Mouse (Mus musculus): ENCODE measurements around the gene Zfp511.
A peak's percentile ranks its signal among the peaks of the same experiment; 100 is the strongest.

Gene Zfp511

GRCm38 (mm10) chr7:140036281-140037170 lies at the start of gene Zfp511, which contains the start of gene Tubgcp2:
Gene Zfp511, plus strand, starts transcription at chr7:140036391.
Gene Tubgcp2, minus strand, starts transcription at chr7:140036669.
- DNase-seq (ENCODE audit: low spot score), result peak; percentile 95

- no peak for DNase-seq (ENCODE audit: low spot score)
Observed at GRCm38 (mm10) chr7:139988272-139988671, 47.9 kb upstream of the Zfp511 start.

- no peak for DNase-seq (ENCODE audit: low spot score)
Observed at GRCm38 (mm10) chr7:139990864-139991394, 45.3 kb upstream of the Zfp511 start.

GRCm38 (mm10) chr7:139992406-139992805 lies 43.8 kb upstream of the Zfp511 start, which contains the start of gene Adam8:
Gene Adam8, minus strand, starts transcription at chr7:139992562.
- no peak for DNase-seq (ENCODE audit: low spot score)

- DNase-seq (ENCODE audit: low spot score), result no peak
Observed at GRCm38 (mm10) chr7:139993532-139993931, 42.7 kb upstream of the Zfp511 start.

DNA sequence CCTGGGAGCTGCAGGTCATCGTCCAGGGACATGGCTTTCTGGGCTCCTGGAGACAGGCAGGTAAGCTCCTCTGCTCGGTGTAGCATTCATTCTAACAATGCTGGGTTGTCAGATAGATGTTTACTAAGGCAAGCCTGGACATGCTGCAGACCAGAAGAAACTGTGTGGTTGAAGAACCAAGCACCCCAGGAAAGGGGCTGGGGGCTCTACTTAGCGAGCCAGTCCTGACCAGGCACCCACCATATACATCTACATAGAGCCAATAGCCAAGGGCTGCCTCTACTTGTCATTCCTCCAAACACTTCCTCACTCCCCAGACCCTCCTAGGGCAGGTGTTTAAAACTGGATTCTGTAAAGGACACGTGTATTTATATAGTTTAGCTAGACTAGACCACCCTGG lies 42.0 kb upstream of the Zfp511 start:
- DNase-seq (ENCODE audit: low spot score), result no peak

- DNase-seq (ENCODE audit: low spot score), result peak; percentile 85
Observed at GRCm38 (mm10) chr7:139994676-139995075, 41.5 kb upstream of the Zfp511 start.

GRCm38 (mm10) chr7:139998691-139999350 lies 37.4 kb upstream of the Zfp511 start:
- no peak for DNase-seq (ENCODE audit: low spot score)

GRCm38 (mm10) chr7:140001086-140001740 lies 35.0 kb upstream of the Zfp511 start:
- DNase-seq (ENCODE audit: low spot score), result no peak

DNA sequence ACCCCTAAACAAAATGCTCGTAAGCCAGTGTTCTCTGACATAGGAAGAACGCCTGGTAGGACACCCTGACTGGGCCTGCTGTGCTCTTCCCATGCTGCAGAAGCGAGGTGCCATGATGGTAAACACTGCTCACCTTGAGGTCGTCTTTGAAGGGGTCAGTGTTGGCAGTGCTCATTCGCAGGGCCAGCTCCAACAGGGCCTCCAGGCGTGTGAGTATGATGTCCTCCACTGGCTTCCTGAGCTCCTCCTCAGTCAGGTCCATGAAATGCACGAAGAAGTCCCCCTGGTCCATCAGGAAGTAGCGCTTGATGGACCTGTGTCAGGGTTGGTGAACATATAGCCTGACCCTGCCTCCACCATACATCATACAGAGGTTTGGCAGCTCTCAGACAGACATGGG lies 31.5 kb upstream of the Zfp511 start:
- DNase-seq (ENCODE audit: low spot score), result no peak

DNA sequence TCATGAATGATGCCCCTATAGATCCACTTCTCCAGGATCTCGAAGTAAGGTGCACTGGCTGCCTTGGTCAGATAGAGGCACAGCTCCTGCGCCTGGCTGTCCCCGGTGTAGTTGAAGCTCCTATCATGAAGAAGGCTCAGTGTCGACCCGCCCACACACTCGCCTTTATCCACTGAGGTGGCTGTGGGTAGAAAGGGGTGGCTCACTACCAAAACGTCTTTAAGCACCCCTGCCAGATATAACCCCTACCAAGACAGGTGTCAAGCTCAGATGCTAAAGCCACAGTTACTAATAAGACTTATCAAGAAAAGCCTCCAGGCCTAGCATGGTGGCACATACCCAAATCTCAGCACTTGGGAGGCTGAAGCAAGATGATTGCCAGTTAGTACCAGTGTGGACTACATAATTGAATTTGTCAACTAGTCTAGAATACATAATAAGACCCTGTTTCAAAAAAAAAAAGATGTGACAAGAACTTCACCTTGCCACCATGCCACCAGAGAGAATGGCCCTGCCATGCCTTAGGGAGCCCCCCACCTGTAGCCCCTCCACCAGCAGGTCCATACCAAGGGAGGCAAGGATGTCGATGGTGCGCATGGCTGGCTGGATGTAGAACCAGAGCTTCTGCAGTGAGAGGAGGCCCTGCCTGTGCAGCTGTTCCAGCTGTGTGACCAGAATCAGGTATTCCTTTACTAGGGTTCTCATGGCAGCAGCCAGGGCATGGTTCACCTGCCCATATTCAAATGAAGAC lies 29.2 kb upstream of the Zfp511 start:
- DNase-seq (ENCODE audit: low spot score), result no peak

GRCm38 (mm10) chr7:140007781-140008180 lies 28.4 kb upstream of the Zfp511 start:
- no peak for DNase-seq (ENCODE audit: low spot score)

DNA sequence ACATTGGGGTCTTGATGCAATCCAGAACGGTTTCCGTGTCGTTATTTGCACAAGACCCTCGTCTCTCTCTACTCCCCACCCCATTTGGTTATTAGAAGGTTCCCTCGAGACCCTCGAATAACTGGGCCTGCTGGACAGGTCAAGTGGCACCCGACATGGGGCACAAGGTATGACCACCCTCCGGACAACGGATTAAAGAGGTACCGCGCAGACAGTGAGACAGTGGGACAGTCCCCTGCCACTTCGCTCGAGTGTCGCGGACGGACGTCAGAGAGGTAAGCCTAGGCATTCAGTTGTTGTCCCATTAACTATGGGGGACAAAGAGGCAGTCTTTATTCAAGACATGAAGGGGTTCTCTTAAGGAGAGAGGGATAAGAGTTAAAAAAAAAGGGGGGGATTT lies 24.9 kb upstream of the Zfp511 start:
- no peak for DNase-seq (ENCODE audit: low spot score)

GRCm38 (mm10) chr7:140031771-140032170 lies 4.4 kb upstream of the Zfp511 start:
- DNase-seq (ENCODE audit: low spot score), result no peak

GRCm38 (mm10) chr7:140032366-140032765 lies 3.8 kb upstream of the Zfp511 start:
- DNase-seq (ENCODE audit: low spot score), result no peak

- no peak for DNase-seq (ENCODE audit: low spot score)
Observed at GRCm38 (mm10) chr7:140033386-140033785, 2.8 kb upstream of the Zfp511 start.

GRCm38 (mm10) chr7:140035456-140035855 lies 735 bp upstream of the Zfp511 start:
- no peak for DNase-seq (ENCODE audit: low spot score)

DNA sequence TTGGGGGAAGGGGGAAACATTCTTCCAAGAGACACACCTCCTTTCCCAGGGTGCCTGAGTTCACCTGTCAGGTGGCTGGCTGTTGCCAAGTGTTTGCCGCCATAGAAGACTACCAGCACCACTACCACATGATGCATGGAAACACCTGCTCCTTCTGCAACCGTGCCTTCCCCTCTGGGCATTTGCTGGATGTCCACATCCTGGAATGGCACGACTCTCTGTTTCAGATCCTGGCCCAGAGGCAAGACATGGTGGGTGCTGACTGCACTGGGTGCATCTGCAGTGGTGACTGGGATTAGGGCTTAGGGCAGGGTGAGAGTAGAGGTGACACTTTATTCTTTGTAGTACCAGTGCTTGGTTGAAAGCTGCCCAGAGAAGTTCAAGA lies 972 bp downstream of the Zfp511 start:
- DNase-seq (ENCODE audit: low spot score), result no peak

DNA sequence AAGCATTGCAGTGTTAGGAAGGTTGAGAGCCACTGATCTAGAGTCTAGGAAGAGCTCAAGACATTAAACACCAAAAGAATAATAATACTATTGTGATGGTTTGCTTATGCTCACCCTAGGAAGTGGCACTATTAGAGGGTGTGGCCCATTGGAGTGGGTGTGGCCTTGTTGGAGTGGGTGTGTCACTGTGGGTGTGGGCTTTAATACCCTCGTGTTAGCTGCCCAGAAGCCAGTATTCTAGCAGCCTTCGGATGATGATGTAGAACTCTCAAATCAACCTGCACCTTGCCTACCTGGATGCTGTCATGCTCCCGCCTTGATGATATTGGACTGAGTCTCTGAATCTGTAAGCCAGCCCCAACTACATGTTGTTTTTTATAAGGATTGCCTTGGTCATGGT lies 6.5 kb downstream of the Zfp511 start:
- DNase-seq (ENCODE audit: low spot score), result no peak

GRCm38 (mm10) chr7:140045546-140045945 lies 9.4 kb downstream of the Zfp511 start:
- no peak for DNase-seq (ENCODE audit: low spot score)

DNA sequence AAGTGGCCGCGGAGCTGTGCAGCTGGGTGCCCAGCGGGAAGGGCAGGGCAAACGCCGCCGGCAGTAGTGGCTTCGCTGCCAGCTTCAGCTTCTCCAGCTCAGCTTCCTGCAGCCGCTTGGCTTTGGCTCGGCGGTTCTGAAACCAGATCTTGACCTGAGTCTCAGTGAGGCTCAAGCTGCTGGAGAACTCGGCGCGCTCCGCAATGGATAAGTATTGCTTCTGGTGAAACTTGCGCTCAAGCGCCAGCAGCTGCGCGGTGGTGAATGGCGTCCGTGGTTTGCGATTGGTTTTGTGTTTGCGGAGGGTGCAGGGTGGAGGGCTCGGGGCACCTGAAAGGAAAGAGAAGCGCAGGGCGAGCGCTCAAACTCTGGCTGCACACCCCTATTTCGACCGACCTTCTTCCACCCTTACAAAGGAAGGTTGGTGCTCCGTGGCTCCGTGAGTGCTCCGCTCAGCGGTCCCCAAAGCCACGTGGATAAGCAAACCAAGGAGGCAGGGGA lies 11.7 kb downstream of the Zfp511 start:
- DNase-seq (ENCODE audit: low spot score), result no peak

Data from MN1 (cell line).